Mouse (Mus musculus) mouse trophoblast stem cell (cell line): ENCODE measurements around the gene Fcmr.

Experiments used
- in situ Hi-C, 2 experiments: fragments of 300-500 bp; cut with MseI, MboI; formaldehyde crosslinking; loops; 2 replicates in 1 of 2; 3 replicates in 1 of 2; pipeline ENCODE4 v1.15.1; 2025

Fcmr gene

GRCm38 (mm10) chr1:130865541-130866221, at the start of gene Fcmr:
TSS of gene Fcmr (plus strand) at chr1:130865669.
- in situ Hi-C loops = no loop called here

GRCm38 (mm10) chr1:130819737-130820136, 45.7 kb upstream of the Fcmr start:
- in situ Hi-C loops = no loop called here

- in situ Hi-C loops = no loop called here
Observed at GRCm38 (mm10) chr1:130820316-130821148, 44.9 kb upstream of the Fcmr start.

DNA sequence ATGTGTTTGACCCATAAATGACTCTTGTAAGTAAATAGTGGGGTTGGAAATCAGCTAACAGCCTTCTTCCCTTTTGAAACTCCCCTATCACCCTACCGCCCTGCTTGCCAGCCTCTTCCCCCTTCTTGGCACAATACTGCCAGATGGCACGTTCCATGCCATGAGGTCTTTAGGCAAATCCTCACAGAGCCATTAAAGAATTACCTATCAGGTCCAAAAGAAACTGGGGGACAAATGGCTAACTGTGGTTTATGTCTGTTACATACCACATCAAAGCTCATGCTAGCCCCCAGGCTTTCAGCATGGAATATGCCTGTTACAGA, 44.4 kb upstream of the Fcmr start:
- in situ Hi-C loops = no loop called here

GRCm38 (mm10) chr1:130821911-130822625, 43.4 kb upstream of the Fcmr start:
- in situ Hi-C loops = no loop called here

DNA sequence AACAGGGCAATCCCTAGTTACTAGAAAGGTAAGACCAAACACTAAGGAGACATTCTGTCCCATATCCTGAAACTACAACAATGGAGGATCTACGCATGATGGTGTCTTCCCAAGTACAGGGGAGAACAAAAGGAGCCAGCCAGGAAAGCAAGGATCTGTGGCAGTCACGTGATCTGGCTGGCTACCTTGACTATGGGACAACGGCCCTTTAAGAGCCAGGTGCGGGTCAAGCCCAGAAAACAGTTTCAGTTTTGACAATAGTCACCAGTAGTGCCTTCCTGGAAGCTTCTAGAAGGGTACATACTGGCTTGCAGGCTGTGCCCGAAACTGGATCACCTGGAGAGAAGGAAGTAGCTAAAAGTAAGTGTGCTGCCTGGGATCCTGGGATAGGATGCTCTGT, 39.0 kb upstream of the Fcmr start, which contains the start of gene Pigr:
Gene Pigr, plus strand, starts transcription at position 237 of the 400 bp plus-strand sequence.
- in situ Hi-C loops = no loop called here

GRCm38 (mm10) chr1:130828656-130829055, 36.8 kb upstream of the Fcmr start:
- in situ Hi-C loops = no loop called here

- in situ Hi-C loops = no loop called here
Observed at GRCm38 (mm10) chr1:130829906-130830830, 35.3 kb upstream of the Fcmr start.

DNA sequence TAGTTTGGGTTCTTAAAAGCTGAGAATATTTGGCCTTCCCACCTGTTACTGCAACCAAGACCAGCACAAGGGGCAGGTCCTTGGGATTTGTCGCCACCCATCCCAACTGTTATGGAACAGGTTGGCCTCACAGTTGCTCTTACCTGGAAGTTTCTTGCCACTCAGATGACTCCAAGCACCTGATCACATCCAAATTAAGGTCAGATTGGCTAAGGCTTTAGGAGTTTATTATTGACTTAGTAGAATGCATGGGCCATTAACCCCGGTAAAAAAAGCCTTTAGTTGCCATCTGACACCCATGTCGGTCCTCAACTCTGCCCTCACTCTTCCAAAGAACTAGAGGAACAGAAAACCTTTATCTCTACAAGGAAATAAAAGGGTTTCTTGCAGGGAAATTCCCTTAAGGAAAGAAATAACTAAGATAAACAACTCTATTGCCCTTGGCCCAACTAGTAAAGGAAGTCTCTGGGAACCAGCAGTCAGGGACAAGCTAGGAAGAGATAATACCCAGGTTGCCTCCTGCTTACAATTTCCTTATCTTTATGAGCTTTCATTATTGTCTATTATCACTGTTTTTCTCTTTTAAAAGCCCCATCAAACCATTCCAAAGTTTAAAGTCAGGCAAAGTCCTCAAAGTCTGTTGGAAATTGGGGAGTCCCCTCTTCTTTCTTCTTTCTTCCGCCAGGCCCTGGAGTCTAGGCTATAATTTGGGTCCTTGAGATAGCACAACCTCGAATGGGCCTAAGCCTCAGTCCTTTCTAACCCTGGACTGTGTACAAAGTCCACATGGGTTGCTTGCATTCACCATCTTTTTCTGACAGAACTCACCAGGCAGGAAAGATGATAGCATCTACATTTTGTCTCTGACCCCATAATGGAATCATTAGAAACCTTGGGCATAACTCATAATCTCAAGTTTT, 33.0 kb upstream of the Fcmr start:
- in situ Hi-C loops = no loop called here

- in situ Hi-C loops = no loop called here
Observed at GRCm38 (mm10) chr1:130835161-130835936, 30.1 kb upstream of the Fcmr start.

GRCm38 (mm10) chr1:130838288-130838687, 27.2 kb upstream of the Fcmr start:
- in situ Hi-C loops = no loop called here

DNA sequence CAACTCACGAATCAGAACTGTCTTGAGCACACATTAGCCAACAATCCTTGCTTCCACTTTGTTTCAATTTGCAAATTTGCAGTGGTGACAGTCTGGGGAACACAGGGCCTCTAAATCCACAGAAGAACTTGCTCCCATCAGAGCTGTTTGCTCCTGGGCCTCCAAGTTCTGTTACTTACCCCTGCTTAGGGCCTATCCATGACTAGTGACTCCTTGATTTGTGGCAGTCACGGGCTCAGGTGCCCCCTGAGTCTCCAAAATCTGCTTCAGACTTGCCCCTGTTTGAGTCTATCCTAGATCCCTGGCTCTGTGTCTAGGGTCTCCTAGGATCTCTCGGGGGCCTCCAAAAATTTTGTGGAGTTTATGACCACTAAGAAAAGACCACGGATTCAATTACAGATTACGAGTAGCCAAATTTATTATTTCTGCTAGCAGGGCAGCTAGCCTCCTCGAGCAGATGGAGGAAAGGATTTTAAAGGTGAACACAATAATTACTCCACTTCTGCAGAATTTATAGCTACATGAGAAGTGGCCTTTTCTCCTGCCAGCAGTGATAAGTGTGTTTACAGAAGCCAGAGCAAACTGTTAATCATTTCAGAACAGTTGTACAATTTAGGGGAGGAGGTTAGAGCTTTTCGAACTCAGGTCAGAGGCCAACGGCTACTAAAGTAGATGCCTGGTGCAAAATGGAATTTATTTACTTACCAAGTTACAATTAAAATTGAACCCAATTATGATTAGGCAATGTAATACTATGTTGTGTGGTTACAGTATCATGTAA, 24.7 kb upstream of the Fcmr start:
- in situ Hi-C loops = no loop called here

- in situ Hi-C loops = no loop called here
Observed at GRCm38 (mm10) chr1:130841621-130842020, 23.8 kb upstream of the Fcmr start.

GRCm38 (mm10) chr1:130844516-130844915, 21.0 kb upstream of the Fcmr start:
- in situ Hi-C loops = no loop called here

GRCm38 (mm10) chr1:130849530-130850214, 15.8 kb upstream of the Fcmr start:
- in situ Hi-C loops = no loop called here

GRCm38 (mm10) chr1:130850405-130850804, 15.1 kb upstream of the Fcmr start:
- in situ Hi-C loops = no loop called here

- in situ Hi-C loops = no loop called here
Observed at GRCm38 (mm10) chr1:130854819-130855218, 10.7 kb upstream of the Fcmr start.

DNA sequence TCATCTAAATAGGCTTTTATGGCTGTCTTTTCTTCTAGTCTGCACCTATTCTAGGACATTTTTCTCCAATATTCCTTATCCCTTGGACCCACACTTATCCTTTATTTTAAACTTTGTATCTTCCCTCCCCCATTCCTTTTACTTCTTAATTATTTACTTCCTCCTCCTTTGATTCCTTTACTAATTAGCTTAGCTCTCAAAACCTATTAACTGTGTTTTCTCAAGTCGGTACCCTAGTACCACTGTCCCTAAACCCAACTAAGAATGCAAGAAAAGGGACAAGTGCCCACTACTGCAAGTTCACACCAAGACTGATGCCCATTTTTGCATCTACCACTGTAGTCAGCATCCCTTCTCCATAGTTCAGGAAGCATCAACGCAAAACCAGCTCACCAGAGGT, 9.7 kb upstream of the Fcmr start:
- in situ Hi-C loops = no loop called here
